Mouse (Mus musculus): ENCODE measurements around the gene Zfhx3. TPM values are rescaled to one million over a fixed set of nuclear protein-coding genes. Genes with fewer than 3 reads are reported as not detected.

Zfhx3 gene
- polyA plus RNA-seq, 1 experiment from 2014 or later, result 22.8 TPM

- H3K4me1 ChIP-seq, result no peaks in the 10 kb centered on the region
- H3K9ac ChIP-seq (replicated peaks), result no peak overlapping the region
- H3K36me3 ChIP-seq, result no peaks in the 10 kb centered on the region
- ATAC-seq (ENCODE audit: low FRiP score), result no peak
- H3K27ac ChIP-seq (replicated peaks), result no peak overlapping the region
- 77% methylated on average over 4 of the region's 4 CpGs for WGBS
- H3K9me3 ChIP-seq (replicated peaks), result no peaks in the 10 kb centered on the region
- H3K4me2 ChIP-seq, result no peak overlapping the region
- no peak overlapping the region for H3K4me3 ChIP-seq (replicated peaks)
- H3K27me3 ChIP-seq (replicated peaks), result no peaks in the 10 kb centered on the region
These were observed 245.6 kb downstream of the Zfhx3 start for GRCm38 (mm10) chr8:108188044-108188443.

- H3K9ac ChIP-seq (replicated peaks), result no peak overlapping the region
- no peaks in the 10 kb centered on the region for H3K36me3 ChIP-seq
- no peak overlapping the region for H3K4me2 ChIP-seq
These were observed 252.1 kb downstream of the Zfhx3 start for GRCm38 (mm10) chr8:108194571-108194970.

GRCm38 (mm10) chr8:108215026-108215425, 272.6 kb downstream of the Zfhx3 start:
- Histone ChIP-seq H3K36me3 (no peaks in the 10 kb centered on the region), H3K27ac (replicated peaks) (no peak overlapping the region), H3K9ac (replicated peaks) (no peak overlapping the region), H3K4me2 (no peak overlapping the region), H3K4me1 (peaks cover 11% of the 10 kb centered on the region), H3K27me3 (replicated peaks) (no peaks in the 10 kb centered on the region), H3K4me3 (replicated peaks) (no peak overlapping the region), H3K9me3 (replicated peaks) (no peaks in the 10 kb centered on the region)
- no peak for ATAC-seq (ENCODE audit: low FRiP score)
- 92% methylated on average over 3 of the region's 3 CpGs for WGBS

More at GRCm38 (mm10) chr8:108194571-108194970, 252.1 kb downstream of the Zfhx3 start:
- 66% methylated on average over 8 of the region's 8 CpGs for WGBS
- Histone ChIP-seq H3K27ac (replicated peaks) (no peak overlapping the region), H3K4me3 (replicated peaks) (no peak overlapping the region), H3K27me3 (replicated peaks) (no peaks in the 10 kb centered on the region), H3K9me3 (replicated peaks) (no peaks in the 10 kb centered on the region), H3K4me1 (no peaks in the 10 kb centered on the region)
- ATAC-seq (ENCODE audit: low FRiP score), result no peak

GRCm38 (mm10) chr8:108218171-108218840, 275.9 kb downstream of the Zfhx3 start:
- no peaks in the 10 kb centered on the region for H3K9me3 ChIP-seq (replicated peaks)
- peaks cover 11% of the 10 kb centered on the region for H3K4me1 ChIP-seq
- H3K4me3 ChIP-seq (replicated peaks), result no peak overlapping the region
- no peak for ATAC-seq (ENCODE audit: low FRiP score)
- H3K27ac ChIP-seq (replicated peaks), result peak overlapping the region; percentile 45; the same call in 1 of the 2 replicates
- no peak overlapping the region for H3K9ac ChIP-seq (replicated peaks)
- no peaks in the 10 kb centered on the region for H3K36me3 ChIP-seq
- 28% methylated on average over 13 of the region's 13 CpGs for WGBS
- H3K4me2 ChIP-seq, result no peak overlapping the region
- no peaks in the 10 kb centered on the region for H3K27me3 ChIP-seq (replicated peaks)

GRCm38 (mm10) chr8:108220511-108220910, 278.1 kb downstream of the Zfhx3 start:
- no peak for ATAC-seq (ENCODE audit: low FRiP score)
- Histone ChIP-seq H3K27ac (replicated peaks) (no peak overlapping the region), H3K4me2 (no peak overlapping the region), H3K27me3 (replicated peaks) (no peaks in the 10 kb centered on the region), H3K9me3 (replicated peaks) (no peaks in the 10 kb centered on the region), H3K4me1 (peaks cover 11% of the 10 kb centered on the region), H3K9ac (replicated peaks) (no peak overlapping the region), H3K4me3 (replicated peaks) (no peak overlapping the region), H3K36me3 (no peaks in the 10 kb centered on the region)
- 59% methylated on average over 3 of the region's 3 CpGs for WGBS

GRCm38 (mm10) chr8:108222091-108222490, 279.6 kb downstream of the Zfhx3 start:
- no peak overlapping the region for H3K27ac ChIP-seq (replicated peaks)

GRCm38 (mm10) chr8:108232326-108232725, 289.9 kb downstream of the Zfhx3 start:
- no peak overlapping the region for H3K9ac ChIP-seq (replicated peaks)
- no peak for ATAC-seq (ENCODE audit: low FRiP score)
- no peaks in the 10 kb centered on the region for H3K36me3 ChIP-seq
- no peak overlapping the region for H3K4me3 ChIP-seq (replicated peaks)
- no peaks in the 10 kb centered on the region for H3K4me1 ChIP-seq
- no peaks in the 10 kb centered on the region for H3K27me3 ChIP-seq (replicated peaks)
- no peaks in the 10 kb centered on the region for H3K9me3 ChIP-seq (replicated peaks)
- WGBS, result 81% methylated on average over 7 of the region's 7 CpGs
- H3K27ac ChIP-seq (replicated peaks), result no peak overlapping the region
- H3K4me2 ChIP-seq, result no peak overlapping the region

More at GRCm38 (mm10) chr8:108222091-108222490, 279.6 kb downstream of the Zfhx3 start:
- Histone ChIP-seq H3K4me3 (replicated peaks) (no peak overlapping the region), H3K36me3 (no peaks in the 10 kb centered on the region), H3K27me3 (replicated peaks) (no peaks in the 10 kb centered on the region), H3K9me3 (replicated peaks) (no peaks in the 10 kb centered on the region), H3K4me1 (peaks cover 11% of the 10 kb centered on the region), H3K9ac (replicated peaks) (no peak overlapping the region), H3K4me2 (no peak overlapping the region)
- WGBS, result 64% methylated on average over 2 of the region's 2 CpGs
- no peak for ATAC-seq (ENCODE audit: low FRiP score)

GRCm38 (mm10) chr8:108234481-108234880, 292.0 kb downstream of the Zfhx3 start:
- no peak overlapping the region for H3K4me2 ChIP-seq
- no peaks in the 10 kb centered on the region for H3K9me3 ChIP-seq (replicated peaks)
- no peaks in the 10 kb centered on the region for H3K4me1 ChIP-seq
- H3K27me3 ChIP-seq (replicated peaks), result no peaks in the 10 kb centered on the region
- ATAC-seq (ENCODE audit: low FRiP score), result no peak
- WGBS, result 66% methylated on average over 4 of the region's 4 CpGs
- H3K9ac ChIP-seq (replicated peaks), result no peak overlapping the region
- no peak overlapping the region for H3K4me3 ChIP-seq (replicated peaks)
- H3K36me3 ChIP-seq, result no peaks in the 10 kb centered on the region
- no peak overlapping the region for H3K27ac ChIP-seq (replicated peaks)

- Histone ChIP-seq H3K27ac (replicated peaks) (no peak overlapping the region), H3K9me3 (replicated peaks) (no peaks in the 10 kb centered on the region), H3K9ac (replicated peaks) (no peak overlapping the region), H3K4me3 (replicated peaks) (no peak overlapping the region), H3K36me3 (no peaks in the 10 kb centered on the region), H3K27me3 (replicated peaks) (peaks cover 4% of the 10 kb centered on the region; the same call in 1 of the 2 replicates), H3K4me2 (no peak overlapping the region), H3K4me1 (peaks cover 5% of the 10 kb centered on the region; the same call in 1 of the 2 replicates)
- ATAC-seq (ENCODE audit: low FRiP score), result no peak
- WGBS, result 70% methylated on average over 8 of the region's 8 CpGs
These were observed 294.3 kb downstream of the Zfhx3 start for GRCm38 (mm10) chr8:108236715-108237114.

GRCm38 (mm10) chr8:108239531-108239930, 297.1 kb downstream of the Zfhx3 start:
- H3K4me3 ChIP-seq (replicated peaks), result no peak overlapping the region
- H3K36me3 ChIP-seq, result no peaks in the 10 kb centered on the region
- ATAC-seq (ENCODE audit: low FRiP score), result no peak
- peaks cover 5% of the 10 kb centered on the region; the same call in 1 of the 2 replicates for H3K4me1 ChIP-seq
- no peaks in the 10 kb centered on the region for H3K9me3 ChIP-seq (replicated peaks)
- WGBS, result 91% methylated on average over 5 of the region's 5 CpGs
- H3K27ac ChIP-seq (replicated peaks), result no peak overlapping the region
- peaks cover 4% of the 10 kb centered on the region; the same call in 1 of the 2 replicates for H3K27me3 ChIP-seq (replicated peaks)
- no peak overlapping the region for H3K9ac ChIP-seq (replicated peaks)
- no peak overlapping the region for H3K4me2 ChIP-seq

- H3K36me3 ChIP-seq, result no peaks in the 10 kb centered on the region
- peak overlapping the region; percentile 42 for H3K4me2 ChIP-seq
- WGBS, result 29% methylated on average over 19 of the region's 19 CpGs
- H3K9me3 ChIP-seq (replicated peaks), result no peaks in the 10 kb centered on the region
- peaks cover 18% of the 10 kb centered on the region for H3K4me1 ChIP-seq
- peaks cover 4% of the 10 kb centered on the region; the same call in 1 of the 2 replicates for H3K27me3 ChIP-seq (replicated peaks)
- H3K27ac ChIP-seq (replicated peaks), result no peak overlapping the region
- H3K9ac ChIP-seq (replicated peaks), result no peak overlapping the region
- no peak for ATAC-seq (ENCODE audit: low FRiP score)
- H3K4me3 ChIP-seq (replicated peaks), result no peak overlapping the region
These were observed 298.7 kb downstream of the Zfhx3 start for GRCm38 (mm10) chr8:108241041-108241690.

- 43% methylated on average over 9 of the region's 9 CpGs for WGBS
- no peaks in the 10 kb centered on the region for H3K9me3 ChIP-seq (replicated peaks)
- H3K27me3 ChIP-seq (replicated peaks), result peaks cover 4% of the 10 kb centered on the region; the same call in 1 of the 2 replicates
- H3K4me3 ChIP-seq (replicated peaks), result no peak overlapping the region
- H3K27ac ChIP-seq (replicated peaks), result no peak overlapping the region
- no peak overlapping the region for H3K9ac ChIP-seq (replicated peaks)
- no peak overlapping the region for H3K4me2 ChIP-seq
- H3K36me3 ChIP-seq, result no peaks in the 10 kb centered on the region
- peaks cover 28% of the 10 kb centered on the region for H3K4me1 ChIP-seq
- no peak for ATAC-seq (ENCODE audit: low FRiP score)
These were observed 300.8 kb downstream of the Zfhx3 start for GRCm38 (mm10) chr8:108243270-108243669.
